Mouse (Mus musculus) ES-Bruce4 (cell line): Measurements from ENCODE around the gene Phyh. TPM values are rescaled to one million over a fixed set of nuclear protein-coding genes. Genes with fewer than 3 reads are reported as not detected.

Experiments used
- H3K27ac ChIP-seq: 2 replicates; pipeline ENCODE4 v1.5.1; 2012; ENCODE audit warnings: low read length, inconsistent platforms; ENCODE audit not compliant: insufficient read depth
- H3K27me3 ChIP-seq: 2 replicates; pipeline ENCODE4 v1.6.1; 2012; ENCODE audit warnings: mild to moderate bottlenecking, low read length, inconsistent platforms; ENCODE audit not compliant: control insufficient read depth, poor library complexity, insufficient read depth, severe bottlenecking
- H3K36me3 ChIP-seq: 2 replicates; pipeline ENCODE4 v1.6.1; 2012; ENCODE audit warnings: inconsistent platforms, mild to moderate bottlenecking, low read length, moderate library complexity; ENCODE audit not compliant: control insufficient read depth, poor library complexity, insufficient read depth, severe bottlenecking
- H3K4me1 ChIP-seq: one replicate; pipeline ENCODE4 v1.8.1; 2011; ENCODE audit warnings: low read length; ENCODE audit not compliant: control insufficient read depth, insufficient read depth
- H3K4me3 ChIP-seq: 2 replicates; pipeline ENCODE4 v1.5.1; 2011; ENCODE audit warnings: low read depth, mild to moderate bottlenecking, low read length
- H3K9ac ChIP-seq: 2 replicates; pipeline ENCODE4 v1.6.1; 2012; ENCODE audit warnings: low read depth, mild to moderate bottlenecking, inconsistent platforms; ENCODE audit not compliant: poor library complexity, severe bottlenecking
- H3K9me3 ChIP-seq: replicated peaks from 2 replicates; pipeline ENCODE4 v1.6.1; 2012; ENCODE audit warnings: mild to moderate bottlenecking, low read length, inconsistent platforms; ENCODE audit not compliant: control insufficient read depth, poor library complexity, insufficient read depth, severe bottlenecking
- CTCF ChIP-seq: IDR thresholded peaks from one replicate; pipeline ENCODE4 v1.8.1; 2011; ENCODE audit warnings: low read depth, low read length
- EP300 ChIP-seq: IDR thresholded peaks from 2 replicates; pipeline ENCODE4 v1.6.1; 2011; ENCODE audit warnings: low read depth, low read length; ENCODE audit not compliant: insufficient read depth
- POLR2A ChIP-seq: IDR thresholded peaks from one replicate; pipeline ENCODE4 v1.8.1; 2011; ENCODE audit warnings: low read length; ENCODE audit not compliant: insufficient read depth
- polyA plus RNA-seq: library from polyadenylated mRNA; stranded (reverse); fragments of >200 nt; gene quantifications from 2 replicates; pipeline ENCODE4 v1.2.4, GENCODE M21; 2011; ENCODE audit warnings: low read depth; ENCODE audit not compliant: missing spikeins, insufficient read depth, insufficient read length

Gene Phyh
- 45.4 and 54.2 TPM in 2 replicates for polyA plus RNA-seq

- TF ChIP-seq POLR2A (no peak), CTCF (peak; percentile 58), EP300 (peak; percentile 89)
- no peaks in the 10 kb centered on the region for H3K9me3 ChIP-seq
- H3K27ac ChIP-seq = peak within 1 kb of the TSS; percentile 59
- H3K9ac ChIP-seq = peak within 1 kb of the TSS; percentile 58
- H3K4me3 ChIP-seq = peak within 1 kb of the TSS; percentile 74
- no peaks in the 10 kb centered on the region for H3K27me3 ChIP-seq
- H3K4me1 ChIP-seq = peaks cover 9% of the 10 kb centered on the region
- no peaks in the 10 kb centered on the region for H3K36me3 ChIP-seq
Observed at GRCm38 (mm10) chr2:4918860-4919739, at the start of gene Phyh. Gene Phyh (plus strand): TSS chr2:4919019.

- H3K27me3 ChIP-seq = no peaks in the 10 kb centered on the region
- H3K4me1 ChIP-seq = no peaks in the 10 kb centered on the region
- no peak overlapping the region for H3K9ac ChIP-seq
- no peaks in the 10 kb centered on the region for H3K9me3 ChIP-seq
- H3K4me3 ChIP-seq = no peak overlapping the region
- H3K27ac ChIP-seq = no peak overlapping the region
- H3K36me3 ChIP-seq = no peaks in the 10 kb centered on the region
- TF ChIP-seq EP300 = no peak
- TF ChIP-seq CTCF = no peak
- TF ChIP-seq POLR2A = no peak
Observed at GRCm38 (mm10) chr2:4872740-4873139, 46.1 kb upstream of the Phyh start.

GRCm38 (mm10) chr2:4873331-4873730 is 45.5 kb upstream of the Phyh start:
- Histone ChIP-seq H3K4me3 (no peak overlapping the region), H3K4me1 (no peaks in the 10 kb centered on the region), H3K27me3 (no peaks in the 10 kb centered on the region), H3K9me3 (no peaks in the 10 kb centered on the region), H3K9ac (no peak overlapping the region), H3K27ac (no peak overlapping the region), H3K36me3 (no peaks in the 10 kb centered on the region)
- TF ChIP-seq EP300 (no peak), CTCF (no peak), POLR2A (no peak)

GRCm38 (mm10) chr2:4875090-4875489 is 43.7 kb upstream of the Phyh start:
- Histone ChIP-seq H3K27ac (no peak overlapping the region), H3K27me3 (no peaks in the 10 kb centered on the region), H3K4me3 (no peak overlapping the region), H3K9ac (no peak overlapping the region), H3K9me3 (no peaks in the 10 kb centered on the region), H3K4me1 (no peaks in the 10 kb centered on the region), H3K36me3 (no peaks in the 10 kb centered on the region)
- no peak for TF ChIP-seq EP300
- TF ChIP-seq POLR2A = no peak
- TF ChIP-seq CTCF = no peak

GRCm38 (mm10) chr2:4876131-4876530 is 42.7 kb upstream of the Phyh start:
- no peak overlapping the region for H3K9ac ChIP-seq
- H3K4me1 ChIP-seq = no peaks in the 10 kb centered on the region
- TF ChIP-seq EP300 (no peak), CTCF (no peak), POLR2A (no peak)
- H3K36me3 ChIP-seq = no peaks in the 10 kb centered on the region
- no peaks in the 10 kb centered on the region for H3K9me3 ChIP-seq
- no peak overlapping the region for H3K4me3 ChIP-seq
- H3K27me3 ChIP-seq = no peaks in the 10 kb centered on the region
- H3K27ac ChIP-seq = no peak overlapping the region
